Mouse (Mus musculus) forebrain, embryonic 15.5 days (tissue): ENCODE measurements around the gene Mob3b. TPM values are rescaled to one million over a fixed set of nuclear protein-coding genes. Genes with fewer than 3 reads are reported as not detected.

ENCODE experiments used
- ATAC-seq: fragments of 200-750 bp; cut with Nextera tagmentation; replicated peaks from 2 replicates; pipeline ENCODE4 v1.8.0; 2017; ENCODE audit warnings: mild to moderate bottlenecking, moderate TSS enrichment, moderate library complexity
- H3K27ac ChIP-seq: fragments of 300-500 bp; sonication (generic); replicated peaks from 2 replicates; pipeline ENCODE4 v1.5.1; 2015; ENCODE audit warnings: mild to moderate bottlenecking, inconsistent platforms
- H3K27me3 ChIP-seq: fragments of 300-500 bp; sonication (generic); 2 replicates; pipeline ENCODE4 v1.6.1; 2015; ENCODE audit warnings: inconsistent platforms
- H3K36me3 ChIP-seq: fragments of 300-500 bp; sonication (generic); 2 replicates; pipeline ENCODE4 v1.6.1; 2015; ENCODE audit warnings: mild to moderate bottlenecking, inconsistent platforms
- H3K4me1 ChIP-seq: fragments of 300-500 bp; sonication (generic); 2 replicates; pipeline ENCODE4 v1.6.1; 2015; ENCODE audit warnings: inconsistent platforms
- H3K4me2 ChIP-seq: fragments of 300-500 bp; sonication (generic); replicated peaks from 2 replicates; pipeline ENCODE4 v1.6.1; 2015; ENCODE audit warnings: mild to moderate bottlenecking, inconsistent platforms
- H3K4me3 ChIP-seq: fragments of 300-500 bp; sonication (generic); 2 replicates; pipeline ENCODE4 v1.5.1; 2015; ENCODE audit warnings: mild to moderate bottlenecking, inconsistent platforms
- H3K9ac ChIP-seq: fragments of 300-500 bp; sonication (generic); replicated peaks from 2 replicates; pipeline ENCODE4 v1.6.1; 2015; ENCODE audit warnings: mild to moderate bottlenecking, inconsistent platforms
- H3K9me3 ChIP-seq: fragments of 300-500 bp; sonication (generic); 2 replicates; pipeline ENCODE4 v1.6.1; 2016; ENCODE audit warnings: inconsistent platforms
- WGBS: fragments of 180-500 bp; shearing (Covaris S2); methylation state at CpG from one replicate; pipeline ENCODE4 v1.1.7; 2015; ENCODE audit warnings: mixed read lengths; 5-methylcytosine and 5-hydroxymethylcytosine counted together
- polyA plus RNA-seq: library from polyadenylated mRNA; unstranded; fragments of >200 nt; fragmentation: Nextera tagmentation; extraction: Ambion mirVana; gene quantifications from 2 replicates; pipeline ENCODE4 v1.2.1, GENCODE M21; 2015

Gene Mob3b
- polyA plus RNA-seq, 1 experiment from 2014 or later: 5.6 TPM

- peaks cover 44% of the 10 kb centered on the region for H3K4me1 ChIP-seq
- H3K4me2 ChIP-seq: peak overlapping the region; percentile 28
- no peaks in the 10 kb centered on the region for H3K36me3 ChIP-seq
- H3K27ac ChIP-seq: peak overlapping the region; percentile 58
- H3K4me3 ChIP-seq: no peak overlapping the region
- WGBS: 2% methylated on average over 4 of the region's 6 CpGs
- ATAC-seq: peak; percentile 96
- H3K27me3 ChIP-seq: no peaks in the 10 kb centered on the region
- H3K9ac ChIP-seq: no peak overlapping the region
- no peaks in the 10 kb centered on the region for H3K9me3 ChIP-seq
Observed at GRCm38 (mm10) chr4:35125299-35125777, 31.9 kb downstream of the Mob3b start.

- WGBS: 69% methylated on average over 11 of the region's 11 CpGs
- no peaks in the 10 kb centered on the region for H3K9me3 ChIP-seq
- H3K9ac ChIP-seq: no peak overlapping the region
- H3K4me2 ChIP-seq: no peak overlapping the region
- H3K36me3 ChIP-seq: no peaks in the 10 kb centered on the region
- no peak for ATAC-seq
- H3K27me3 ChIP-seq: no peaks in the 10 kb centered on the region
- H3K4me1 ChIP-seq: peaks cover 44% of the 10 kb centered on the region
- no peak overlapping the region for H3K4me3 ChIP-seq
- no peak overlapping the region for H3K27ac ChIP-seq
Observed at GRCm38 (mm10) chr4:35124027-35124426, 33.3 kb downstream of the Mob3b start.

GRCm38 (mm10) chr4:35123087-35123486, 34.2 kb downstream of the Mob3b start:
- Histone ChIP-seq H3K9ac (no peak overlapping the region), H3K4me2 (no peak overlapping the region), H3K4me1 (peaks cover 44% of the 10 kb centered on the region), H3K4me3 (no peak overlapping the region), H3K9me3 (no peaks in the 10 kb centered on the region), H3K27ac (no peak overlapping the region), H3K36me3 (no peaks in the 10 kb centered on the region), H3K27me3 (no peaks in the 10 kb centered on the region)
- WGBS: 69% methylated on average over 5 of the region's 5 CpGs
- no peak for ATAC-seq

- Histone ChIP-seq H3K9me3 (no peaks in the 10 kb centered on the region), H3K4me3 (no peak overlapping the region), H3K36me3 (no peaks in the 10 kb centered on the region), H3K4me2 (peak overlapping the region; percentile 12; the same call in 1 of the 2 replicates), H3K27me3 (no peaks in the 10 kb centered on the region), H3K9ac (0 out of 2 replicates have a peak overlapping the region, but pooled peaks have one; percentile 8), H3K27ac (no peak overlapping the region), H3K4me1 (peaks cover 40% of the 10 kb centered on the region)
- 7% methylated on average over 12 of the region's 12 CpGs for WGBS
- 0 out of 2 replicates have a peak, but pooled peaks have one; percentile 15 for ATAC-seq
Observed at GRCm38 (mm10) chr4:35121060-35121459, 36.2 kb downstream of the Mob3b start.

- Histone ChIP-seq H3K27me3 (no peaks in the 10 kb centered on the region), H3K9me3 (no peaks in the 10 kb centered on the region), H3K4me2 (no peak overlapping the region), H3K36me3 (no peaks in the 10 kb centered on the region), H3K27ac (no peak overlapping the region), H3K9ac (no peak overlapping the region), H3K4me3 (no peak overlapping the region), H3K4me1 (peaks cover 36% of the 10 kb centered on the region)
- no peak for ATAC-seq
- 66% methylated on average over 8 of the region's 8 CpGs for WGBS
Observed at GRCm38 (mm10) chr4:35120575-35120974, 36.7 kb downstream of the Mob3b start.

GRCm38 (mm10) chr4:35120159-35120558, 37.1 kb downstream of the Mob3b start:
- Histone ChIP-seq H3K4me3 (no peak overlapping the region), H3K4me2 (no peak overlapping the region), H3K9ac (no peak overlapping the region), H3K27ac (no peak overlapping the region), H3K27me3 (no peaks in the 10 kb centered on the region), H3K9me3 (no peaks in the 10 kb centered on the region), H3K4me1 (peaks cover 31% of the 10 kb centered on the region), H3K36me3 (no peaks in the 10 kb centered on the region)
- ATAC-seq: no peak
- WGBS: 45% methylated on average over 4 of the region's 4 CpGs

- Histone ChIP-seq H3K9me3 (no peaks in the 10 kb centered on the region), H3K4me2 (no peak overlapping the region), H3K27me3 (no peaks in the 10 kb centered on the region), H3K4me3 (no peak overlapping the region), H3K36me3 (no peaks in the 10 kb centered on the region), H3K27ac (no peak overlapping the region), H3K4me1 (peaks cover 24% of the 10 kb centered on the region), H3K9ac (no peak overlapping the region)
- 89% methylated on average over 2 of the region's 2 CpGs for WGBS
- no peak for ATAC-seq
Observed at GRCm38 (mm10) chr4:35118851-35119250, 38.4 kb downstream of the Mob3b start.

- ATAC-seq: no peak
- no peaks in the 10 kb centered on the region for H3K36me3 ChIP-seq
- no peak overlapping the region for H3K27ac ChIP-seq
- H3K27me3 ChIP-seq: no peaks in the 10 kb centered on the region
- no peak overlapping the region for H3K4me2 ChIP-seq
- H3K9me3 ChIP-seq: no peaks in the 10 kb centered on the region
- H3K4me3 ChIP-seq: no peak overlapping the region
- H3K4me1 ChIP-seq: peaks cover 16% of the 10 kb centered on the region
- 85% methylated on average over 3 of the region's 3 CpGs for WGBS
- H3K9ac ChIP-seq: no peak overlapping the region
Observed at GRCm38 (mm10) chr4:35117144-35117543, 40.1 kb downstream of the Mob3b start.

- Histone ChIP-seq H3K36me3 (no peaks in the 10 kb centered on the region), H3K9ac (no peak overlapping the region), H3K27ac (no peak overlapping the region), H3K4me2 (no peak overlapping the region), H3K9me3 (no peaks in the 10 kb centered on the region), H3K27me3 (no peaks in the 10 kb centered on the region), H3K4me3 (no peak overlapping the region), H3K4me1 (peaks cover 4% of the 10 kb centered on the region)
- WGBS: 13% methylated on average over 6 of the region's 6 CpGs
- ATAC-seq: 0 out of 2 replicates have a peak, but pooled peaks have one; percentile 38
Observed at GRCm38 (mm10) chr4:35115933-35116332, 41.4 kb downstream of the Mob3b start.

- no peak overlapping the region for H3K27ac ChIP-seq
- no peak overlapping the region for H3K4me3 ChIP-seq
- 85% methylated on average over 2 of the region's 2 CpGs for WGBS
- no peaks in the 10 kb centered on the region for H3K4me1 ChIP-seq
- no peak overlapping the region for H3K9ac ChIP-seq
- H3K9me3 ChIP-seq: no peaks in the 10 kb centered on the region
- no peaks in the 10 kb centered on the region for H3K27me3 ChIP-seq
- ATAC-seq: no peak
- H3K4me2 ChIP-seq: no peak overlapping the region
- H3K36me3 ChIP-seq: no peaks in the 10 kb centered on the region
Observed at GRCm38 (mm10) chr4:35114950-35115349, 42.3 kb downstream of the Mob3b start.

GRCm38 (mm10) chr4:35113516-35114248, 43.6 kb downstream of the Mob3b start:
- ATAC-seq: no peak
- no peak overlapping the region for H3K4me3 ChIP-seq
- no peak overlapping the region for H3K27ac ChIP-seq
- H3K9ac ChIP-seq: no peak overlapping the region
- H3K9me3 ChIP-seq: no peaks in the 10 kb centered on the region
- H3K27me3 ChIP-seq: no peaks in the 10 kb centered on the region
- no peaks in the 10 kb centered on the region for H3K4me1 ChIP-seq
- WGBS: 83% methylated on average over 13 of the region's 13 CpGs
- no peaks in the 10 kb centered on the region for H3K36me3 ChIP-seq
- no peak overlapping the region for H3K4me2 ChIP-seq

GRCm38 (mm10) chr4:35112452-35112851, 44.8 kb downstream of the Mob3b start:
- H3K9me3 ChIP-seq: no peaks in the 10 kb centered on the region
- 92% methylated on average over 4 of the region's 4 CpGs for WGBS
- H3K9ac ChIP-seq: no peak overlapping the region
- H3K4me2 ChIP-seq: no peak overlapping the region
- no peaks in the 10 kb centered on the region for H3K36me3 ChIP-seq
- H3K27ac ChIP-seq: no peak overlapping the region
- H3K4me3 ChIP-seq: no peak overlapping the region
- ATAC-seq: no peak
- H3K4me1 ChIP-seq: no peaks in the 10 kb centered on the region
- no peaks in the 10 kb centered on the region for H3K27me3 ChIP-seq
